In genomic region chr13:12395571-12395970, GRCm38 (mm10) we compare ENCODE assay signal across 8 mouse cellular contexts. TPM values are rescaled to one million over a fixed set of nuclear protein-coding genes. Genes with fewer than 3 reads are reported as not detected.
DNase-seq lines count a peak whose midpoint lies in the region; ATAC-seq and TF ChIP-seq lines count a peak whose summit lies in the region.

No protein-coding gene starts in this region.

- H3K27ac ChIP-seq in cerebellum, adult 2 months (ENCODE audit: insufficient read depth, low read length): no peak overlapping the region
- H3K27ac ChIP-seq in spleen, adult 2 months (ENCODE audit: insufficient read depth, low read length): peak overlapping the region; percentile 10; the same call in 1 of the 2 replicates
- no peak overlapping the region for H3K27ac ChIP-seq in forebrain, embryonic 16.5 days (ENCODE audit: low read length)
- H3K27ac ChIP-seq in liver, embryonic 13.5 days: no peak overlapping the region; the same call in 1 of the 2 replicates
- no peak overlapping the region for H3K27ac ChIP-seq in stomach, embryonic 14.5 days (ENCODE audit: low read length)

- H3K4me2 ChIP-seq in forebrain, embryonic 16.5 days (ENCODE audit: low read length): peak overlapping the region; percentile 69
- H3K4me2 ChIP-seq in liver, embryonic 13.5 days: peak overlapping the region; percentile 91
- peak overlapping the region; percentile 88 for H3K4me2 ChIP-seq in stomach, embryonic 14.5 days (replicated peaks; ENCODE audit: low read depth, low read length)

- no peak for TF ChIP-seq CTCF in cerebellum, adult 2 months (IDR thresholded peaks at IDR 0.05; ENCODE audit: borderline replicate concordance, insufficient read depth, low read depth, low read length)
- no peak for TF ChIP-seq CTCF in spleen, adult 2 months (IDR thresholded peaks at IDR 0.05; ENCODE audit: extremely low read depth, insufficient read depth, insufficient read length, insufficient replicate concordance)

- H3K9me3 ChIP-seq in forebrain, embryonic 16.5 days (ENCODE audit: control insufficient read depth, low read length): no peaks in the 10 kb centered on the region
- H3K9me3 ChIP-seq in liver, embryonic 13.5 days (replicated peaks): no peaks in the 10 kb centered on the region
- H3K9me3 ChIP-seq in stomach, embryonic 14.5 days (ENCODE audit: control insufficient read depth, low read depth, low read length): no peaks in the 10 kb centered on the region

- peaks cover 7% of the 10 kb centered on the region for H3K36me3 ChIP-seq in spleen, adult 2 months (ENCODE audit: control insufficient read depth, insufficient read depth, low read length)
- H3K36me3 ChIP-seq in forebrain, embryonic 16.5 days (ENCODE audit: control insufficient read depth, insufficient read depth): peaks cover 7% of the 10 kb centered on the region; the same call in 1 of the 2 replicates
- H3K36me3 ChIP-seq in liver, embryonic 13.5 days: peaks cover 18% of the 10 kb centered on the region; the same call in 1 of the 2 replicates
- peaks cover 3% of the 10 kb centered on the region; the same call in 1 of the 2 replicates for H3K36me3 ChIP-seq in stomach, embryonic 14.5 days (ENCODE audit: control insufficient read depth, insufficient read depth, low read length)

- H3K4me1 ChIP-seq in cerebellum, adult 2 months (ENCODE audit: control insufficient read depth, insufficient read depth, low read length): peaks cover 5% of the 10 kb centered on the region
- H3K4me1 ChIP-seq in spleen, adult 2 months (ENCODE audit: control insufficient read depth, insufficient read depth, insufficient read length): no peaks in the 10 kb centered on the region; the same call in 1 of the 2 replicates
- peaks cover 7% of the 10 kb centered on the region for H3K4me1 ChIP-seq in forebrain, embryonic 16.5 days (replicated peaks; ENCODE audit: control insufficient read depth, insufficient read depth, low read length)
- peaks cover 13% of the 10 kb centered on the region for H3K4me1 ChIP-seq in liver, embryonic 13.5 days (replicated peaks)
- peaks cover 5% of the 10 kb centered on the region for H3K4me1 ChIP-seq in stomach, embryonic 14.5 days (ENCODE audit: control insufficient read depth, insufficient read depth, low read length)

- DNase-seq in cerebellum, adult 2 months: no peak
- no peak for DNase-seq in cerebellum, adult 8-10 months
- DNase-seq in spleen, adult 2 months (ENCODE audit: low read depth in 1 of 2, low spot score in 2 of 2): no peak
- DNase-seq in spleen, postnatal 10 days (ENCODE audit: low spot score in 2 of 2): no peak
- no peak for DNase-seq in liver, embryonic 13.5 days
- DNase-seq in adrenal gland, postnatal 4 days (ENCODE audit: low spot score in 2 of 2): no peak

- WGBS in cerebellum, adult 2 months: 1% methylated on average over 23 of the region's 23 CpGs
- under 1% methylated on average over 23 of the region's 23 CpGs for WGBS in spleen, adult 2 months
- WGBS in forebrain, embryonic 16.5 days: under 1% methylated on average over 23 of the region's 23 CpGs
- WGBS in liver, embryonic 13.5 days (ENCODE audit: insufficient replicate concordance): under 1% methylated on average over 23 of the region's 23 CpGs
- under 1% methylated on average over 23 of the region's 23 CpGs for WGBS in stomach, embryonic 14.5 days

- no peak for ATAC-seq in forebrain, embryonic 16.5 days
- ATAC-seq in liver, embryonic 13.5 days (ENCODE audit: low read depth): peak; percentile 5
- peak; percentile 0; the same call in 1 of the 2 replicates for ATAC-seq in stomach, embryonic 14.5 days (ENCODE audit: insufficient number of reproducible peaks, insufficient read depth, low FRiP score, low read depth)

- peak overlapping the region; percentile 93 for H3K4me3 ChIP-seq in cerebellum, adult 2 months (replicated peaks; ENCODE audit: insufficient read depth, low read depth, low read length)
- peak overlapping the region; percentile 98 for H3K4me3 ChIP-seq in spleen, adult 2 months (ENCODE audit: extremely low read depth, insufficient read depth, insufficient read length)
- H3K4me3 ChIP-seq in forebrain, embryonic 16.5 days (replicated peaks; ENCODE audit: low read length): peak overlapping the region; percentile 74
- peak overlapping the region; percentile 94 for H3K4me3 ChIP-seq in liver, embryonic 13.5 days (replicated peaks)
- H3K4me3 ChIP-seq in stomach, embryonic 14.5 days (ENCODE audit: low read depth, low read length): peak overlapping the region; percentile 92

- TF ChIP-seq POLR2A in cerebellum, adult 2 months (IDR thresholded peaks at IDR 0.05; ENCODE audit: borderline replicate concordance, insufficient read depth, low read length): no peak
- no peak for TF ChIP-seq POLR2A in spleen, adult 2 months (IDR thresholded peaks at IDR 0.05; ENCODE audit: low read depth, low read length)

- H3K27me3 ChIP-seq in cerebellum, adult 2 months (ENCODE audit: control insufficient read depth, insufficient read depth, low read length): no peaks in the 10 kb centered on the region
- no peaks in the 10 kb centered on the region for H3K27me3 ChIP-seq in spleen, adult 2 months (ENCODE audit: control insufficient read depth, insufficient read depth, low read length)
- peaks cover 9% of the 10 kb centered on the region; the same call in 1 of the 2 replicates for H3K27me3 ChIP-seq in forebrain, embryonic 16.5 days (replicated peaks; ENCODE audit: control insufficient read depth, insufficient read depth, low read length)
- peaks cover 10% of the 10 kb centered on the region; the same call in 1 of the 2 replicates for H3K27me3 ChIP-seq in liver, embryonic 13.5 days
- no peaks in the 10 kb centered on the region for H3K27me3 ChIP-seq in stomach, embryonic 14.5 days (ENCODE audit: control insufficient read depth, insufficient read depth, low read length)

- H3K9ac ChIP-seq in forebrain, embryonic 16.5 days (replicated peaks; ENCODE audit: low read depth, low read length): peak overlapping the region; percentile 51
- H3K9ac ChIP-seq in liver, embryonic 13.5 days: peak overlapping the region; percentile 80
- peak overlapping the region; percentile 39 for H3K9ac ChIP-seq in stomach, embryonic 14.5 days (replicated peaks; ENCODE audit: low read depth, low read length)

RNA-seq across cellular contexts. Expression of gene Heatr1, which starts 0.7 kb away (rescaled TPM):
- 19.2 and 19.8 TPM in 2 replicates for polyA plus RNA-seq in cerebellum, adult 2 months (2012; rRNA removed)
- polyA plus RNA-seq in spleen, adult 2 months (2012; rRNA removed): 32.7 and 51.6 TPM in 2 replicates
- 17.8 and 18.9 TPM in 2 replicates for polyA plus RNA-seq in forebrain, embryonic 16.5 days (2015; fragmentation: Nextera tagmentation; extraction: Ambion mirVana)
- polyA plus RNA-seq in liver, embryonic 13.5 days (2015; fragmentation: Nextera tagmentation; extraction: Ambion mirVana): 14.5 and 20.8 TPM in 2 replicates
- polyA plus RNA-seq in stomach, embryonic 14.5 days (2014; fragmentation: Nextera tagmentation; extraction: Ambion mirVana): 25.1 and 26.6 TPM in 2 replicates
- 10 to 100 TPM; 37.7 to 40.1 TPM for total RNA-seq in adrenal gland, postnatal 4 days (2021)

RNA-seq across cellular contexts. Expression of gene Actn2, which starts 55.0 kb away (rescaled TPM):
- 1.8 and 3.9 TPM in 2 replicates for polyA plus RNA-seq in cerebellum, adult 2 months (2012; rRNA removed)
- 4.1 and 6.2 TPM in 2 replicates for polyA plus RNA-seq in spleen, adult 2 months (2012; rRNA removed)
- 4.2 and 4.6 TPM in 2 replicates for polyA plus RNA-seq in forebrain, embryonic 16.5 days (2015; fragmentation: Nextera tagmentation; extraction: Ambion mirVana)
- polyA plus RNA-seq in liver, embryonic 13.5 days (2015; fragmentation: Nextera tagmentation; extraction: Ambion mirVana): 4.4 and 5.0 TPM in 2 replicates
- polyA plus RNA-seq in stomach, embryonic 14.5 days (2014; fragmentation: Nextera tagmentation; extraction: Ambion mirVana): 0.64 and 0.74 TPM in 2 replicates
- 10 to 100 TPM; 22.6 to 76.2 TPM for total RNA-seq in adrenal gland, postnatal 4 days (2021)
